Mouse (Mus musculus) ES-E14 (cell line): ENCODE measurements at regions not wholly inside any gene's neighbourhood (a gene's known extent, or its start where the extent isn't known, plus 50 kb on each side); places are given as distances from the start of the nearest gene placed in this dataset.

ENCODE experiments used
- HCFC1 ChIP-seq: IDR thresholded peaks from 2 replicates; pipeline ENCODE4 v1.6.1; 2012; ENCODE audit warnings: low read length, inconsistent platforms, borderline replicate concordance; ENCODE audit not compliant: insufficient read depth
- MAFK ChIP-seq: IDR thresholded peaks from 2 replicates; pipeline ENCODE4 v1.6.1; 2014; ENCODE audit warnings: mild to moderate bottlenecking, low read depth, low read length, inconsistent platforms; ENCODE audit not compliant: insufficient read depth
- ZC3H11A ChIP-seq: IDR thresholded peaks from 2 replicates; pipeline ENCODE4 v1.6.1; 2012; ENCODE audit warnings: low read depth, mild to moderate bottlenecking, inconsistent platforms, low read length, borderline replicate concordance
- ZNF384 ChIP-seq: IDR thresholded peaks from 2 replicates; pipeline ENCODE4 v1.6.1; 2012; ENCODE audit warnings: low read depth, low read length, inconsistent platforms

GRCm38 (mm10) chr12:28047989-28048388 lies 504.2 kb downstream of the Dcdc2c start:
- TF ChIP-seq ZC3H11A (no peak), ZNF384 (no peak), MAFK (no peak), HCFC1 (no peak)
